ENCODE assay signal across 8 mouse cellular contexts in genomic region chr1:151755660-151756424, GRCm38 (mm10). TPM values are rescaled to one million over a fixed set of nuclear protein-coding genes. Genes with fewer than 3 reads are reported as not detected.
DNase-seq lines count a peak whose midpoint lies in the region; ATAC-seq lines count a peak whose summit lies in the region.

No protein-coding gene starts in this region.

- H3K9ac ChIP-seq in forebrain, embryonic 11.5 days (ENCODE audit: low read length) = peak overlapping the region; percentile 60
- peak overlapping the region; percentile 63 for H3K9ac ChIP-seq in limb, embryonic 11.5 days (ENCODE audit: low read length)
- H3K9ac ChIP-seq in neural tube, embryonic 12.5 days = peak overlapping the region; percentile 77

- peak overlapping the region; percentile 89 for H3K4me2 ChIP-seq in forebrain, embryonic 11.5 days (ENCODE audit: low read depth, low read length, severe bottlenecking)
- H3K4me2 ChIP-seq in limb, embryonic 11.5 days (ENCODE audit: low read depth, severe bottlenecking) = peak overlapping the region; percentile 98
- peak overlapping the region; percentile 95 for H3K4me2 ChIP-seq in neural tube, embryonic 12.5 days (replicated peaks)

- no peaks in the 10 kb centered on the region; the same call in 1 of the 2 replicates for H3K4me1 ChIP-seq in forebrain, embryonic 11.5 days (replicated peaks; ENCODE audit: control insufficient read depth, insufficient read depth, low read length)
- H3K4me1 ChIP-seq in limb, embryonic 11.5 days (ENCODE audit: control insufficient read depth, insufficient read depth, low read length) = peaks cover 5% of the 10 kb centered on the region
- H3K4me1 ChIP-seq in neural tube, embryonic 12.5 days = peaks cover 15% of the 10 kb centered on the region

- H3K4me3 ChIP-seq in forebrain, embryonic 11.5 days (ENCODE audit: low read depth, low read length) = peak overlapping the region; percentile 90
- H3K4me3 ChIP-seq in limb, embryonic 11.5 days (ENCODE audit: low read depth, low read length) = peak overlapping the region; percentile 95
- peak overlapping the region; percentile 82 for H3K4me3 ChIP-seq in neural tube, embryonic 12.5 days

- no peaks in the 10 kb centered on the region for H3K27me3 ChIP-seq in forebrain, embryonic 11.5 days (ENCODE audit: control insufficient read depth, insufficient read depth, low read length)
- no peaks in the 10 kb centered on the region for H3K27me3 ChIP-seq in limb, embryonic 11.5 days (ENCODE audit: control insufficient read depth, insufficient read depth, low read length)
- no peaks in the 10 kb centered on the region for H3K27me3 ChIP-seq in neural tube, embryonic 12.5 days (replicated peaks)

- no peaks in the 10 kb centered on the region for H3K9me3 ChIP-seq in forebrain, embryonic 11.5 days (ENCODE audit: control insufficient read depth, low read length)
- H3K9me3 ChIP-seq in limb, embryonic 11.5 days (ENCODE audit: control insufficient read depth, low read length) = no peaks in the 10 kb centered on the region
- H3K9me3 ChIP-seq in neural tube, embryonic 12.5 days = no peaks in the 10 kb centered on the region

- no peaks in the 10 kb centered on the region for H3K36me3 ChIP-seq in forebrain, embryonic 11.5 days (ENCODE audit: control insufficient read depth, insufficient read depth, low read length)
- no peaks in the 10 kb centered on the region for H3K36me3 ChIP-seq in limb, embryonic 11.5 days (ENCODE audit: control insufficient read depth, insufficient read depth, low read length)
- no peaks in the 10 kb centered on the region for H3K36me3 ChIP-seq in neural tube, embryonic 12.5 days

- 7% methylated on average over 36 of the region's 36 CpGs for WGBS in forebrain, embryonic 11.5 days
- 7% methylated on average over 36 of the region's 36 CpGs for WGBS in limb, embryonic 11.5 days
- WGBS in neural tube, embryonic 12.5 days = 8% methylated on average over 36 of the region's 36 CpGs

- peak; percentile 41; the same call in 1 of the 2 replicates for ATAC-seq in forebrain, embryonic 11.5 days (replicated peaks; ENCODE audit: low FRiP score)
- ATAC-seq in limb, embryonic 11.5 days (ENCODE audit: insufficient number of reproducible peaks, low FRiP score, low TSS enrichment, low read depth) = peak; percentile 3; the same call in 1 of the 2 replicates
- ATAC-seq in neural tube, embryonic 12.5 days (ENCODE audit: low FRiP score, low read depth) = peak; percentile 61; the same call in 1 of the 2 replicates

- 0 out of 2 replicates have a peak overlapping the region, but pooled peaks have one; percentile 54 for H3K27ac ChIP-seq in forebrain, embryonic 11.5 days (ENCODE audit: low read depth, low read length)
- 0 out of 2 replicates have a peak overlapping the region, but pooled peaks have one; percentile 30 for H3K27ac ChIP-seq in limb, embryonic 11.5 days (replicated peaks; ENCODE audit: low read depth, low read length)
- peak overlapping the region; percentile 70 for H3K27ac ChIP-seq in neural tube, embryonic 12.5 days

- peak; percentile 41 for DNase-seq in embryo, embryonic 10 days (ENCODE audit: low spot score)
- DNase-seq in embryo, embryonic 11 days = no peak
- peak; percentile 8 to 52 for DNase-seq in right cerebral cortex, postnatal 36 days (ENCODE audit: low spot score in 2 of 2)
- DNase-seq in right cerebral cortex, postnatal 4 days = no peak
- DNase-seq in forebrain, embryonic 11.5 days (ENCODE audit: low spot score) = no peak
- no peak for DNase-seq in limb, embryonic 11.5 days (ENCODE audit: low spot score)
- no peak for DNase-seq in right cerebral cortex, postnatal 25 days

RNA-seq across cellular contexts. Expression of gene Edem3, which starts 0.7 kb away (rescaled TPM):
- 22.9 and 23.0 TPM in 2 replicates for polyA plus RNA-seq in forebrain, embryonic 11.5 days (2014; fragmentation: Nextera tagmentation; extraction: Ambion mirVana)
- 20.7 and 25.2 TPM in 2 replicates for polyA plus RNA-seq in limb, embryonic 11.5 days (2014; fragmentation: Nextera tagmentation; extraction: Ambion mirVana)
- 22.1 and 26.2 TPM in 2 replicates for polyA plus RNA-seq in neural tube, embryonic 12.5 days (2016; fragmentation: Nextera tagmentation; extraction: Ambion mirVana)

Comparison
In these comparisons a context has a peak if more than half of its experiments do, and no peak if none do; other contexts are left out.
1. DNase-seq: peak in embryo, embryonic 10 days (single experiment) and right cerebral cortex, postnatal 36 days (2 of 2); none in embryo, embryonic 11 days (single experiment), right cerebral cortex, postnatal 4 days (single experiment), forebrain, embryonic 11.5 days (single experiment), limb, embryonic 11.5 days (single experiment) and right cerebral cortex, postnatal 25 days (single experiment).
2. ATAC-seq: peak in every context shown above with its lines; median percentile 61 in neural tube, embryonic 12.5 days; 41 in forebrain, embryonic 11.5 days; 3 in limb, embryonic 11.5 days.
3. Peak in every context shown above with its lines, with median percentiles within 50 percentile points of each other: H3K27ac ChIP-seq, H3K4me2 ChIP-seq, H3K4me3 ChIP-seq and H3K9ac ChIP-seq.